Mouse (Mus musculus) cerebellum, adult 2 months (tissue): Measurements from ENCODE around the gene Mpi. TPM values are rescaled to one million over a fixed set of nuclear protein-coding genes. Genes with fewer than 3 reads are reported as not detected.

Experiments used
- DNase-seq, 2 experiments: peaks; one replicate each; pipeline ENCODE4 v3.0.0; 2021
- H3K27ac ChIP-seq: fragments of 200-500 bp; 2 replicates; pipeline ENCODE4 v1.5.1; 2012; ENCODE audit warnings: low read length, control low read depth, inconsistent platforms; ENCODE audit not compliant: insufficient read depth
- H3K27me3 ChIP-seq: fragments of 200-500 bp; 2 replicates; pipeline ENCODE4 v1.6.1; 2012; ENCODE audit warnings: inconsistent platforms, mild to moderate bottlenecking, low read length, moderate library complexity; ENCODE audit not compliant: control insufficient read depth, insufficient read depth
- H3K4me1 ChIP-seq: fragments of 200-500 bp; 2 replicates; pipeline ENCODE4 v1.6.1; 2011; ENCODE audit warnings: low read length; ENCODE audit not compliant: control insufficient read depth, insufficient read depth
- H3K4me3 ChIP-seq: fragments of 200-500 bp; replicated peaks from 2 replicates; pipeline ENCODE3; 2011; ENCODE audit warnings: mild to moderate bottlenecking, low read depth, low read length, control low read depth; ENCODE audit not compliant: insufficient read depth
- CTCF ChIP-seq: fragments of 200-500 bp; IDR thresholded peaks from 2 replicates; pipeline ENCODE4 v1.5.1; 2011; ENCODE audit warnings: low read depth, mild to moderate bottlenecking, control low read depth, low read length, moderate library complexity, borderline replicate concordance; ENCODE audit not compliant: insufficient read depth
- POLR2A ChIP-seq: fragments of 200-500 bp; IDR thresholded peaks from 2 replicates; pipeline ENCODE4 v1.6.1; 2011; ENCODE audit warnings: low read length, control low read depth, borderline replicate concordance; ENCODE audit not compliant: insufficient read depth
- WGBS: fragments of 180-500 bp; shearing (Covaris S2); methylation state at CpG from one replicate; pipeline ENCODE4 v1.1.7; 2018; 5-methylcytosine and 5-hydroxymethylcytosine counted together
- polyA plus RNA-seq: library from polyadenylated mRNA; depleted of rRNA; stranded (reverse); fragments of >200 nt; gene quantifications from 2 replicates; pipeline ENCODE4 v1.2.3, GENCODE M21; 2012; rRNA removed

Gene Mpi
- polyA plus RNA-seq = 86.5 and 95.1 TPM in 2 replicates

DNA sequence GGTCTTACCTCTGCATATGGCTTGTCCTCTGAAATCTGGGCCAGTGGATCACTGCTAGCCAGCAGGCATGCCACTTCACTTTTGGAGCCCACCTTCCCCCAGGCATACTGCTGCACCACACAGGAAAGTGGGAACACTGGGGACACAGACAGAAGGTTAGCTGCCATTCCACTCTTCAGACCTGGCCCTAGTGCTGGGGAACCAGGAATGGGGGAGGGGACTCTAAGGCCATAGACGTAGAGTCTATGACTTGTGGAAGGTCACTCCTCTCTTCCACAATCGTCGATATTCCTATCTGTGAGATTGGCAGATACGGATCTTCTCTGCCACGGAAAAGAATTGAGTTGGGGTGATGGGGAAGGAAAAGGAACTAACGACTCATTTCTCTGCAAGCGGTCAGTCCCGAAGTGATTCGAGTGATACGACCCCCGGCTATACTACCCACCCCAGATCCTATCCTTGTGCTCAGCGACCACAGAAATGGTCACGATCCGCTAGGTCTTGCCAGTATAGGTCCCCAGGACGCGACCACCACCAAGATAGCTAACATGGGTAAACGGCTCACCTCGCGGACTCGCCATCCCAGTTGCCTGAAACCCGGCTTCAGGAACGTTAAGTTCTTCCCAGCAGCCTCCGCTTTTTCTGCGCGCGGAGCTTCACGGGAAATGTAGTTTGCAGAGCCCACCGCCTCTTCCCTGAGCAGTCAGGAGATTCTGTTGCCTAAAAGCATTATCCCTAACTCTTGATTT, at the start of gene Mpi:
TSS of gene Mpi (minus strand) at position 625 of the 749 bp plus-strand sequence.
- peak; percentile 72 to 78 for DNase-seq
- TF ChIP-seq POLR2A (peak; percentile 77; the same call in 1 of the 2 replicates), CTCF (no peak)
- WGBS = under 1% methylated on average over 28 of the region's 28 CpGs
- Histone ChIP-seq H3K27ac (0 out of 2 replicates have a peak within 1 kb of the TSS, but pooled peaks have one; percentile 8), H3K4me3 (peak within 1 kb of the TSS; percentile 81), H3K4me1 (peaks cover 20% of the 10 kb centered on the region), H3K27me3 (no peaks in the 10 kb centered on the region)

GRCm38 (mm10) chr9:57602098-57602497, 49.5 kb upstream of the Mpi start:
- Histone ChIP-seq H3K27ac (no peak overlapping the region), H3K27me3 (no peaks in the 10 kb centered on the region), H3K4me3 (no peak overlapping the region), H3K4me1 (peaks cover 7% of the 10 kb centered on the region; the same call in 1 of the 2 replicates)
- TF ChIP-seq POLR2A (no peak), CTCF (no peak)
- no peak for DNase-seq
- WGBS = 51% methylated on average over 8 of the region's 8 CpGs

DNA sequence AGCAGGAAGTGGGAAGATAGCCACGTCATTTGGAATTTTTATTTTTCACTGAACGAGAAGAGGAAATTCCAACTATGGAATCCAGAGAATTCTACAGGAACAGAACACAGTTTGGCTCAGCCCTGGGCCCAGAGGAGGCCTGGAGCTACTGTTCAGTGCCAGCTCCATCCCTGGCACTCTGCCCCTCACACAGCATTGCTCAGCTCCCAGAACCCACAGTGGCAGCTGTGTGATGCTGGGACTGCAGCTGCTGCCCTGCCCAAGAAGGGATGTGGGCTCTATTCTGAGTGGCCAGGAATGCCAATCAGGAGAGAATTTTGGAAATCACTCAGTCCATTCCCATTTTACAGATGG, 48.8 kb upstream of the Mpi start:
- H3K4me1 ChIP-seq = peaks cover 3% of the 10 kb centered on the region; the same call in 1 of the 2 replicates
- no peak overlapping the region for H3K27ac ChIP-seq
- WGBS = 21% methylated on average over 2 of the region's 2 CpGs

GRCm38 (mm10) chr9:57600620-57601352, 48.2 kb upstream of the Mpi start:
- Histone ChIP-seq H3K4me3 (no peak overlapping the region), H3K27me3 (no peaks in the 10 kb centered on the region), H3K4me1 (no peaks in the 10 kb centered on the region), H3K27ac (no peak overlapping the region)
- TF ChIP-seq CTCF = no peak
- TF ChIP-seq POLR2A = no peak
- 66% methylated on average over 3 of the region's 3 CpGs for WGBS
- DNase-seq = no peak

More for the DNA sequence above, 48.8 kb upstream of the Mpi start:
- peak; percentile 38 to 50 for DNase-seq
- TF ChIP-seq POLR2A = no peak
- no peak for TF ChIP-seq CTCF
- H3K27me3 ChIP-seq = no peaks in the 10 kb centered on the region
- H3K4me3 ChIP-seq = no peak overlapping the region

GRCm38 (mm10) chr9:57598851-57599563, 46.4 kb upstream of the Mpi start:
- TF ChIP-seq POLR2A (no peak), CTCF (no peak)
- H3K27me3 ChIP-seq = no peaks in the 10 kb centered on the region
- H3K27ac ChIP-seq = no peak overlapping the region
- WGBS = 55% methylated on average over 8 of the region's 8 CpGs
- H3K4me1 ChIP-seq = no peaks in the 10 kb centered on the region
- no peak overlapping the region for H3K4me3 ChIP-seq
- DNase-seq = no peak

GRCm38 (mm10) chr9:57597929-57598382, 45.4 kb upstream of the Mpi start:
- Histone ChIP-seq H3K27ac (no peak overlapping the region), H3K4me1 (peaks cover 6% of the 10 kb centered on the region; the same call in 1 of the 2 replicates), H3K27me3 (no peaks in the 10 kb centered on the region), H3K4me3 (no peak overlapping the region)
- 40% methylated on average over 4 of the region's 4 CpGs for WGBS
- TF ChIP-seq POLR2A (no peak), CTCF (no peak)
- no peak for DNase-seq

- 88% methylated on average over 8 of the region's 8 CpGs for WGBS
- Histone ChIP-seq H3K4me1 (peaks cover 6% of the 10 kb centered on the region; the same call in 1 of the 2 replicates), H3K4me3 (no peak overlapping the region), H3K27ac (no peak overlapping the region), H3K27me3 (no peaks in the 10 kb centered on the region)
- no peak for DNase-seq
- TF ChIP-seq CTCF (no peak), POLR2A (no peak)
Measured at GRCm38 (mm10) chr9:57597265-57597664, 44.7 kb upstream of the Mpi start.

GRCm38 (mm10) chr9:57594174-57594509, 41.6 kb upstream of the Mpi start:
- no peak overlapping the region for H3K27ac ChIP-seq
- H3K4me3 ChIP-seq = no peak overlapping the region
- 40% methylated on average over 9 of the region's 9 CpGs for WGBS
- TF ChIP-seq CTCF = no peak
- TF ChIP-seq POLR2A = no peak
- no peak for DNase-seq
- no peaks in the 10 kb centered on the region for H3K27me3 ChIP-seq
- H3K4me1 ChIP-seq = peaks cover 6% of the 10 kb centered on the region; the same call in 1 of the 2 replicates
